Mouse (Mus musculus) frontal cortex, adult 2 months (tissue): ENCODE results near the gene Maml2. TPM values are rescaled to one million over a fixed set of nuclear protein-coding genes. Genes with fewer than 3 reads are reported as not detected.

Source experiments
- DNase-seq, 2 experiments: peaks; one replicate each; pipeline ENCODE4 v3.0.0; 2022; ENCODE audit warnings: low spot score in 1 of 2; ENCODE audit errors: extremely low spot score in 1 of 2
- polyA plus RNA-seq: library from polyadenylated mRNA; depleted of rRNA; stranded (reverse); fragments of >200 nt; gene quantifications from 2 replicates; pipeline ENCODE4 v1.2.3, GENCODE M21; 2012

Gene Maml2
- polyA plus RNA-seq, 1 experiment, result 8.5 TPM

GRCm38 (mm10) chr9:13485914-13486313, 188.2 kb downstream of the Maml2 start:
- no peak for DNase-seq

GRCm38 (mm10) chr9:13491107-13491506, 193.3 kb downstream of the Maml2 start:
- DNase-seq, result no peak

GRCm38 (mm10) chr9:13491854-13492620, 194.3 kb downstream of the Maml2 start:
- peak in 1 of 2 experiments; percentile 49 for DNase-seq

GRCm38 (mm10) chr9:13492807-13493206, 195.1 kb downstream of the Maml2 start:
- DNase-seq, result no peak

- no peak for DNase-seq
These were observed 196.0 kb downstream of the Maml2 start for GRCm38 (mm10) chr9:13493746-13494145.

- no peak for DNase-seq
These were observed 197.8 kb downstream of the Maml2 start for GRCm38 (mm10) chr9:13495530-13495929.

- DNase-seq, result no peak
These were observed 199.3 kb downstream of the Maml2 start for GRCm38 (mm10) chr9:13497016-13497415.

GRCm38 (mm10) chr9:13497690-13498333, 200.1 kb downstream of the Maml2 start:
- DNase-seq, result no peak

GRCm38 (mm10) chr9:13500045-13500444, 202.3 kb downstream of the Maml2 start:
- no peak for DNase-seq

GRCm38 (mm10) chr9:13505024-13505423, 207.3 kb downstream of the Maml2 start:
- DNase-seq, result peak; percentile 6 to 34

- no peak for DNase-seq
These were observed 209.4 kb downstream of the Maml2 start for GRCm38 (mm10) chr9:13506956-13507821.

- DNase-seq, result no peak
These were observed 210.0 kb downstream of the Maml2 start for GRCm38 (mm10) chr9:13507822-13508188.

GRCm38 (mm10) chr9:13509751-13510150, 212.0 kb downstream of the Maml2 start:
- no peak for DNase-seq

GRCm38 (mm10) chr9:13510621-13511369, 213.0 kb downstream of the Maml2 start:
- peak; percentile 17 to 47 for DNase-seq

GRCm38 (mm10) chr9:13513135-13513534, 215.4 kb downstream of the Maml2 start:
- no peak for DNase-seq

- no peak for DNase-seq
These were observed 216.7 kb downstream of the Maml2 start for GRCm38 (mm10) chr9:13514435-13514834.

GRCm38 (mm10) chr9:13515976-13516375, 218.2 kb downstream of the Maml2 start:
- DNase-seq, result no peak

GRCm38 (mm10) chr9:13518031-13518430, 220.3 kb downstream of the Maml2 start:
- DNase-seq, result no peak

- no peak for DNase-seq
These were observed 220.7 kb downstream of the Maml2 start for GRCm38 (mm10) chr9:13518441-13518971.
